Mouse (Mus musculus) neural tube, embryonic 12.5 days (tissue): ENCODE data around the gene Eddm3b. TPM values are rescaled to one million over a fixed set of nuclear protein-coding genes. Genes with fewer than 3 reads are reported as not detected.
"Not testable (repeated sequence)": the region's sequence is repeated elsewhere in the genome, so short reads cannot be mapped to it uniquely, and the experiment has no call there.

ENCODE experiments used
- ATAC-seq: fragments of 200-750 bp; cut with Nextera tagmentation; 2 replicates; pipeline ENCODE4 v1.8.0; 2017; ENCODE audit warnings: low read depth, mild to moderate bottlenecking, moderate TSS enrichment, moderate library complexity; ENCODE audit not compliant: low FRiP score
- H3K27ac ChIP-seq: fragments of 300-500 bp; sonication (generic); 2 replicates; pipeline ENCODE4 v1.5.1; 2016
- H3K27me3 ChIP-seq: fragments of 300-500 bp; sonication (generic); replicated peaks from 2 replicates; pipeline ENCODE4 v1.6.1; 2016; ENCODE audit warnings: mild to moderate bottlenecking
- H3K36me3 ChIP-seq: fragments of 300-500 bp; sonication (generic); 2 replicates; pipeline ENCODE4 v1.6.1; 2016; ENCODE audit warnings: mild to moderate bottlenecking
- H3K4me1 ChIP-seq: fragments of 300-500 bp; sonication (generic); 2 replicates; pipeline ENCODE4 v1.6.1; 2016
- H3K4me2 ChIP-seq: fragments of 300-500 bp; sonication (generic); replicated peaks from 2 replicates; pipeline ENCODE4 v1.6.1; 2016; ENCODE audit warnings: mild to moderate bottlenecking
- H3K4me3 ChIP-seq: fragments of 300-500 bp; sonication (generic); 2 replicates; pipeline ENCODE4 v1.5.1; 2016
- H3K9ac ChIP-seq: fragments of 300-500 bp; sonication (generic); 2 replicates; pipeline ENCODE4 v1.6.1; 2016; ENCODE audit warnings: mild to moderate bottlenecking
- H3K9me3 ChIP-seq: fragments of 300-500 bp; sonication (generic); 2 replicates; pipeline ENCODE4 v1.6.1; 2016; ENCODE audit warnings: mild to moderate bottlenecking
- WGBS: fragments of 180-500 bp; shearing (Covaris S2); methylation state at CpG from one replicate; pipeline ENCODE4 v1.1.7; 2016; 5-methylcytosine and 5-hydroxymethylcytosine counted together
- polyA plus RNA-seq: library from polyadenylated mRNA; unstranded; fragments of >200 nt; fragmentation: Nextera tagmentation; extraction: Ambion mirVana; gene quantifications from 2 replicates; pipeline ENCODE4 v1.2.1, GENCODE M21; 2016

The Eddm3b gene
- polyA plus RNA-seq, 1 experiment from 2014 or later = not detected

- 86% methylated on average over 3 of the region's 3 CpGs for WGBS
- no peak for ATAC-seq
- no peaks in the 10 kb centered on the region for H3K9me3 ChIP-seq
- H3K9ac ChIP-seq = no peak overlapping the region
- no peaks in the 10 kb centered on the region for H3K36me3 ChIP-seq
- H3K4me3 ChIP-seq = no peak overlapping the region
- no peak overlapping the region for H3K27ac ChIP-seq
- H3K4me1 ChIP-seq = peaks cover 4% of the 10 kb centered on the region; the same call in 1 of the 2 replicates
- H3K4me2 ChIP-seq = no peak overlapping the region
- no peaks in the 10 kb centered on the region for H3K27me3 ChIP-seq
Observed at GRCm38 (mm10) chr14:51150206-51150831, 36.1 kb downstream of the Eddm3b start.

- Histone ChIP-seq H3K4me3 (no peak overlapping the region), H3K4me1 (no peaks in the 10 kb centered on the region), H3K27me3 (no peaks in the 10 kb centered on the region), H3K4me2 (no peak overlapping the region), H3K9ac (no peak overlapping the region), H3K9me3 (no peaks in the 10 kb centered on the region), H3K27ac (no peak overlapping the region), H3K36me3 (no peaks in the 10 kb centered on the region)
- 87% methylated on average over 5 of the region's 5 CpGs for WGBS
- ATAC-seq = no peak
Observed at GRCm38 (mm10) chr14:51152249-51152870, 38.1 kb downstream of the Eddm3b start.

GRCm38 (mm10) chr14:51156056-51156735 lies 42.0 kb downstream of the Eddm3b start:
- H3K27me3 ChIP-seq = no peaks in the 10 kb centered on the region
- no peaks in the 10 kb centered on the region for H3K4me1 ChIP-seq
- no peak for ATAC-seq
- no peaks in the 10 kb centered on the region for H3K9me3 ChIP-seq
- no peak overlapping the region for H3K9ac ChIP-seq
- no peak overlapping the region for H3K27ac ChIP-seq
- 82% methylated on average over 5 of the region's 5 CpGs for WGBS
- no peaks in the 10 kb centered on the region for H3K36me3 ChIP-seq
- no peak overlapping the region for H3K4me3 ChIP-seq
- no peak overlapping the region for H3K4me2 ChIP-seq

- H3K4me3 ChIP-seq = no peak overlapping the region
- no peak for ATAC-seq
- no peaks in the 10 kb centered on the region for H3K9me3 ChIP-seq
- no peaks in the 10 kb centered on the region for H3K27me3 ChIP-seq
- H3K4me1 ChIP-seq = no peaks in the 10 kb centered on the region
- 33% methylated on average over 4 of the region's 4 CpGs for WGBS
- no peak overlapping the region for H3K9ac ChIP-seq
- H3K27ac ChIP-seq = no peak overlapping the region
- H3K36me3 ChIP-seq = no peaks in the 10 kb centered on the region
- H3K4me2 ChIP-seq = no peak overlapping the region
Observed at GRCm38 (mm10) chr14:51156736-51157068, 42.5 kb downstream of the Eddm3b start.

GRCm38 (mm10) chr14:51157072-51157471 lies 42.8 kb downstream of the Eddm3b start:
- Histone ChIP-seq H3K4me3 (no peak overlapping the region), H3K4me1 (no peaks in the 10 kb centered on the region), H3K27me3 (no peaks in the 10 kb centered on the region), H3K27ac (no peak overlapping the region), H3K9ac (no peak overlapping the region), H3K9me3 (no peaks in the 10 kb centered on the region), H3K36me3 (no peaks in the 10 kb centered on the region), H3K4me2 (no peak overlapping the region)
- no peak for ATAC-seq
- 100% methylated on average over 1 of the region's 1 CpGs for whole genome bisulfite sequencing

- H3K4me2 ChIP-seq, H3K4me1 ChIP-seq, H3K9ac ChIP-seq, H3K9me3 ChIP-seq, H3K27me3 ChIP-seq, H3K4me3 ChIP-seq, ATAC-seq, H3K27ac ChIP-seq, H3K36me3 ChIP-seq: not testable (repeated sequence)
- WGBS = 97% methylated on average over 3 of the region's 3 CpGs
Observed at GRCm38 (mm10) chr14:51161976-51162375, 47.8 kb downstream of the Eddm3b start, which contains the start of gene Rnase2b. Gene Rnase2b (plus strand): TSS chr14:51162260.

GRCm38 (mm10) chr14:51163323-51163722 lies 49.1 kb downstream of the Eddm3b start:
- WGBS = 85% methylated on average over 6 of the region's 6 CpGs
- not testable (repeated sequence) for H3K9me3 ChIP-seq, H3K4me3 ChIP-seq, H3K27ac ChIP-seq, ATAC-seq, H3K4me2 ChIP-seq, H3K36me3 ChIP-seq, H3K9ac ChIP-seq, H3K4me1 ChIP-seq, H3K27me3 ChIP-seq

GRCm38 (mm10) chr14:51165435-51165834 lies 51.2 kb downstream of the Eddm3b start:
- H3K27me3 ChIP-seq = no peaks in the 10 kb centered on the region
- WGBS = 100% methylated on average over 1 of the region's 1 CpGs
- no peak for ATAC-seq
- H3K9me3 ChIP-seq = no peaks in the 10 kb centered on the region
- no peak overlapping the region for H3K4me2 ChIP-seq
- H3K4me3 ChIP-seq = no peak overlapping the region
- H3K4me1 ChIP-seq = no peaks in the 10 kb centered on the region
- no peak overlapping the region for H3K27ac ChIP-seq
- no peak overlapping the region for H3K9ac ChIP-seq
- no peaks in the 10 kb centered on the region for H3K36me3 ChIP-seq

- Histone ChIP-seq H3K4me3 (no peak overlapping the region), H3K27me3 (no peaks in the 10 kb centered on the region), H3K4me1 (no peaks in the 10 kb centered on the region), H3K9ac (no peak overlapping the region), H3K4me2 (no peak overlapping the region), H3K36me3 (no peaks in the 10 kb centered on the region), H3K9me3 (no peaks in the 10 kb centered on the region), H3K27ac (no peak overlapping the region)
- no peak for ATAC-seq
Observed at GRCm38 (mm10) chr14:51166068-51166467, 51.8 kb downstream of the Eddm3b start.

Other genes starting within 250 kb of the Eddm3b start
- 5.8 and 5.9 TPM in 2 replicates for gene Tep1, start 243.9 kb upstream of the Eddm3b start, polyA plus RNA-seq
- 0.47 and 0.81 TPM in 2 replicates for gene Klhl33, start 216.9 kb upstream of the Eddm3b start, polyA plus RNA-seq
- gene Osgep, start 189.5 kb upstream of the Eddm3b start, polyA plus RNA-seq = 120 and 129 TPM in 2 replicates
- 272 and 279 TPM in 2 replicates for gene Apex1, start 189.5 kb upstream of the Eddm3b start, polyA plus RNA-seq
- 80.0 and 87.1 TPM in 2 replicates for gene Pip4p1, start 183.6 kb upstream of the Eddm3b start, polyA plus RNA-seq
- 38.6 and 39.9 TPM in 2 replicates for gene Pnp, start 183.3 kb upstream of the Eddm3b start, polyA plus RNA-seq
- gene Gm49342, start 169.9 kb upstream of the Eddm3b start, polyA plus RNA-seq = not detected in 2 replicates
- gene Pnp2, start 158.4 kb upstream of the Eddm3b start, polyA plus RNA-seq = 0.28 and 0.29 TPM in 2 replicates
- not detected in 2 replicates for gene Rnase10, start 106.7 kb upstream of the Eddm3b start, polyA plus RNA-seq
- gene Rnase9, start 72.6 kb upstream of the Eddm3b start, polyA plus RNA-seq = not detected in 2 replicates
- not detected in 2 replicates for gene Rnase11, start 64.3 kb upstream of the Eddm3b start, polyA plus RNA-seq
- gene Rnase12, start 56.8 kb upstream of the Eddm3b start, polyA plus RNA-seq = not detected in 2 replicates
- not detected in 2 replicates for gene Olfr750, start 40.0 kb upstream of the Eddm3b start, polyA plus RNA-seq
- gene Rnase4, start 23.3 kb upstream of the Eddm3b start, polyA plus RNA-seq = 11.6 and 14.5 TPM in 2 replicates
- 3.1 and 4.2 TPM in 2 replicates for gene Ang, start 23.3 kb upstream of the Eddm3b start, polyA plus RNA-seq
- gene Rnase6, start 9.5 kb downstream of the Eddm3b start, polyA plus RNA-seq = 0.11 and 0.24 TPM in 2 replicates
- 0.39 TPM in 1 of 2 replicates, not detected in the other for gene Rnase1, start 32.4 kb downstream of the Eddm3b start, polyA plus RNA-seq
- not detected in 2 replicates for gene Rnase2b, start 47.8 kb downstream of the Eddm3b start, polyA plus RNA-seq
- not detected in 2 replicates for gene Ang2, start 84.7 kb downstream of the Eddm3b start, polyA plus RNA-seq
- gene Ear14, start 89.0 kb downstream of the Eddm3b start, polyA plus RNA-seq = not detected in 2 replicates
- gene Rnase2a, start 141.7 kb downstream of the Eddm3b start, polyA plus RNA-seq = not detected in 2 replicates
- gene Gm7247, start 247.3 kb downstream of the Eddm3b start, polyA plus RNA-seq = not detected in 2 replicates